Mouse (Mus musculus): Measurements from ENCODE around the gene Map2k4.

DNA sequence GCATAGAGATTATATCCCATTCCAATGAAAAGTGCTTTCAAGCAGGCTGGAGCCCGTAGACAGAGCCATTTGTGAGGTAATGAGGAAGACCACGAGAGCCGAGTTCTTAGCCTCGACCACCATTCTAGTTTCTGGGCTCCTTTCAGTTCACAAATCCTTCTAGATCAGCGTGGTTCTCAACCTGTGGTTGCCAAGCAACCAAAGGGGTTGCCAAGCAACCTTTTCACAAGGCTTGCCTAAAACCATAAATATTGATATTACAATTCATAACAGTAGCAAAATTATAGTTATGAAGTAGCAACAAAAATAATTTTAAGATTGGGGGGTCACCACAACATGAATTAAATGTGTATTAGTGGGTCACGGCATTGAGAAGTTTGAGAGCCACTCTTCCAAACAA lies 123.2 kb downstream of the Map2k4 start:
- no peak for TF ChIP-seq CTCF (IDR thresholded peaks at IDR 0.05; ENCODE audit: low read depth, low read length)
- no peak for TF ChIP-seq POLR2A (IDR thresholded peaks at IDR 0.05; ENCODE audit: insufficient read depth, low read length)
- TF ChIP-seq EP300 (IDR thresholded peaks at IDR 0.05; ENCODE audit: insufficient read depth, low read depth, low read length) = no peak
